Mouse (Mus musculus) kidney, adult 2 months (tissue): ENCODE measurements around the gene Tmprss6.

Source experiments
- CTCF ChIP-seq: fragments of 200-500 bp; conservative IDR thresholded peaks from 2 replicates; pipeline ENCODE4 v1.5.1; 2011; ENCODE audit warnings: low read depth, mild to moderate bottlenecking, control low read depth, low read length, moderate library complexity, mixed read lengths; ENCODE audit not compliant: insufficient read depth, insufficient read length
- POLR2A ChIP-seq: fragments of 200-500 bp; IDR thresholded peaks from one replicate; pipeline ENCODE4 v1.6.1; 2011; ENCODE audit warnings: low read depth, low read length, control low read depth

GRCm38 (mm10) chr15:78403896-78404295, 64.5 kb downstream of the Tmprss6 start:
- TF ChIP-seq CTCF (no peak), POLR2A (no peak)
